Mouse (Mus musculus) kidney, postnatal 14 days (tissue): ENCODE data around the gene Tmem230.

Experiments used
- DNase-seq: peaks from one replicate; pipeline ENCODE4 v3.0.0; 2022; ENCODE audit warnings: mixed read lengths

Tmem230 gene

DNA sequence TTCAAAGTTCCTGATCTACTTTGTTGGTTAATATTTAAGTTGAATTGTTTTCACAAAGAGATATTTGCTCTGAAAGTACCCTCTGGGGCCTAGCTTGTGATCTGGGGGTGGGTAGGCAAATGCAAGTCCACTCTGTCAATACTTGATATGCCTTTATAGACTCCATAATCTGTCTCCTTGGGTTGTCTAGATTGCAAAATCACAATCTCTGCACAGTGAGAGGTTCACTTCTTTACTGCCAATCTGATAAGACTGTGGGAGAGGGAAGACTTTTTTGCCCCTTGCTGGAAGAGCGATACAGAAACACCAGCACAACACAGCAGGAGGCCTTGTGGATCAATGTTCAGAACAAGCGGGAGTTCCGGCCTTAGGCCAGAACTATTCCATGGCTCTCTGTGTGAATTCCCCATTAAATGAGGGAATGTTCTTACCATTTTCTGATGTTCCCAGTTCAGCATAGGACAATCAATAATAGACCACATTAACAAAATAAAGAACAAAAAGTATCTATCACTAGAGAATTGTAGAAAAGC lies 15.1 kb downstream of the Tmem230 start:
- DNase-seq = no peak

DNA sequence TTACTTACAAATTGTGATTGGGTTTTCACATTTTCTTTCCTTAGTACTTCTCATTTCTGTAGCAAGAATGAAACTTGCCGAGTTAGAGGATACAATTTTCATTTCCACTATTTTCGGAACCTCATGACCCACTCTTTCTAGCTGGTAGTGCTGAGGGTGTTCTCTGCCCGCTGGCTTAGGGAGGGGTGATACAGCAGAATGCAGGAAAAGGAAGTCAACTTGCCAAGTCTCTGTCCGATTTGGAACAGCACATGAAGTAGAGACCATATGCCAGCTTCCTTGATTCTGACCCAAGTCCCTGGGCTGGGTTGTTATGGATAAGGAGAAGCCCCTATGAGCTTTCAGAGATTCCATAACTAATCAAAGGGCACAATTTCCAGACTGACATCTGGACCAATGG lies 23.2 kb downstream of the Tmem230 start:
- no peak for DNase-seq

DNA sequence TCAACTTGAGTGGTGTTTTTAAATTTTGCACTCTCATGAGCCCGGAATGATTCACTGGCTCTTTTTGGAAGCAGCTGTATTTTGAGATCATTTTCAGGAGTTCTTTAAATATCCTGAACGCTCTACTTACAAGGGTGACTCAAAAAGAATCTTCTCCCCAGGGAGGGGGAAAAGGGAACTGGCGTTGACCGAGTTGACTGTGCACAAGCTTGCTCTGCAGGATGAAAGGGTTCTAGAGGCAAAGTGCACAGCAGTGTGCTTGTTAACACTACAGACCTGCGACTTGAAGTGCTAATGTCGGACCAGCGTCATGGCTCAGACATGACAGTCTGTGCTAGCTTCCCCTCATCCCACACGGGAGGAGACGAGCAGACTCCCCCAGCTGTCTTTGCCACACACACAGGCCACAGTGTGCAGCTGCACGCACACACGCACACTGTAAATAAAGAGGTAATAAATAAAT lies 26.0 kb downstream of the Tmem230 start:
- no peak for DNase-seq

DNA sequence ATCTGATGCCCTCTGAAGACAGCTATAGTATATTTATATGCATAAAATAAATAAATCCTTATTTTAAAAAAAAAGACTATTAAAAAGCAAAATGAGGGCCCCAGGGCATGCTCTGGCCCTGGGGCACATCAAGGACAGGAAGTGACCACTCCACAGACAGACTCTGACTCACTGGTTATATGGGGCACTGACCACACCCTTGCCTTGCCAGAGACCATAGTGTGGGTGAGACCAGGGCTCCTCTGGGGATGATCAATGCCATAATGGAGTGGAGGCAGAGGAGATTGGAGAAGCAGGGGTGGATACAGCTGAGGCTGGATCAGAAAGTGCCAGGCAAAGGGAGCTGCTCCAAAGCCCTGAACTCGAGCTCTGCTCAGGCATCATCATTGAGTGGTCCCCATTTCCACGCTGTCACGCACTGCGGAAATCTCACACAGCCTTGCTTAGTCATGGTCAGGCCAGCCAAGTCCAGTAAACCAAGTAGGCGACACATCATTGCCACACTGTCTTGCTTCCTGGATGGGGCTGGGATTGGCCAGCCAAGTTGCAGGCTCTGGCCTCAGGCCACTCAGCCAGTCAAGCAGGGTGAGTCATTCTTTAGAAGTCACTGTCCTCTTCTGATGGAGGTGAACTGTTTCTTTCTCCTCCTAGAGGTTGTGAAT lies 35.5 kb downstream of the Tmem230 start:
- no peak for DNase-seq

DNA sequence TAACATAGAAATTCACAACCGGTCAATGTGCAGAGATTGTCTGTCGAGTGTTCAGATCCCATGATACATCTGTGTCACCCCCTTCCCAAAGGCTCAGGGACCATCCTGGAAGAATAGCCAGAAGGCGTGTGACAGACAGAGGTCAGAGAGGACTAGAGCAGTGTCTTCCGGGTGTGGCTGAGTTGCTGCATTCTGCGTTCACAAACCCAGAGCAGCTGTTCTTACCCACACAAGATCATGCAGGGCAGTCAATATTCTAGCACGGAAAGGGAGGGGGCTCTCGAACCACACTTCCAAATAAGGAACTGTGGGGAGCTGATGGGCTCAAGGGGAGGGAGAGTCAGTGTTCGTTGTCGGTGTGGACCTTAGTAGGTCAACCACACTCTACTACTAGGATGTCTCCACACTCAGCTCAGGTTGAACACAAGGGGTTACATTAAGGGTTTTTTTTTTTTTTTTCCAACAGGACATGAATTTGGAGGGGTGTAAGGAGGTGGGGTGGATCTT lies 36.7 kb downstream of the Tmem230 start:
- no peak for DNase-seq

DNA sequence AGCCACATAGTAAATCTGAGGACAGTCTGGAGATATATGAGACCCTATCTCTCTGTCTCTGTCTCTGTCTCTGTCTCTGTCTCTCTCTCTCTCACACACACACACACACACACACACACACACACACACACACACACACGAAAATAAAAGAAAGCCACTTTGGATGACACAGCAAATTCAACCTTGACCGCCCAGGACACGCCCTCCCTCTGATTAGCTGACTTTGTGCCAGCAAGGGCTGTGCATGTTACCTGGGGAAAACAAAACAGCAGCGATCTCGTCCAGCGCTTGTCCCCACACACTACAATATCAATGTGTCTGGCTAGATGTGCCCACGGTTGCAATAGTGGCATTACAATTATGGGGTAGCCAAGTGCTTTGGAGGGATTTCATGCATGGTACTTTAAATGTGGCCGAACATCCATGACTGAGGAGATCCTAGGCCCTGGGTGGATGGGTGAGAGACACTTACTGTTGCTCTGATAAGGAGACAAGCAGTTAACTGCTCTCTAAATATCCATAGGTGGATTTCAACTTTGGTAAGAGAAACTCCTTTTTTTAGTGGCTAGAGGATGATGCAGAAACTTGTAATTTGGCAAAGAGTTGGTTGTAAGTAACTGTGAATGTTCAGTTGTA lies 39.2 kb downstream of the Tmem230 start:
- DNase-seq = peak; percentile 10

DNA sequence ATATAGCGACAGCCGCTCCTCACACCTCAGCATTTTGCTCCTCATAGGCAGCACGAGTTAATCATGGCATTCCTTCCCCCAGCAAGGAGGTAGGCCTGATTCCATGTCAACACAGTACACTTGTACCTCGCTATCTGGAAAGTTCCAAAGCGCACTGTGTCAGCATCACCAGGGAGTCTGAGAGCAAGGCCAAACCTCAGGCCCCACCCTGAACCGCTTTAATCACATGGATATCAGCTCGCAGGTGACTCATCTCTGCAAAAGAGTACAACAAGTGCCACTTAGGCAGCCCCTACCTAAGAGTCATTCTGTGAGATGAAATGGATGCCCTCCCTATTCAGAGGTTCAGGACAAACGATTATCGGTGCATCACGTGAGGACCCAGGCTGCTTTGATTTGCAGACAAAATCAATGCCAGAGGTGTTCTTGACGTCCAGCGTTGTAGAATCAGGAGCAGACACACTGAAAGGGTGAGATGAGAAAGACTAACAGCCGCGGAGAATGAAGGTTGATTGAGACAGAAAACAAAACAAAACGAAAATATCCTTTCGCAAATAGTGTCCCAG lies 41.2 kb downstream of the Tmem230 start:
- DNase-seq = no peak

DNA sequence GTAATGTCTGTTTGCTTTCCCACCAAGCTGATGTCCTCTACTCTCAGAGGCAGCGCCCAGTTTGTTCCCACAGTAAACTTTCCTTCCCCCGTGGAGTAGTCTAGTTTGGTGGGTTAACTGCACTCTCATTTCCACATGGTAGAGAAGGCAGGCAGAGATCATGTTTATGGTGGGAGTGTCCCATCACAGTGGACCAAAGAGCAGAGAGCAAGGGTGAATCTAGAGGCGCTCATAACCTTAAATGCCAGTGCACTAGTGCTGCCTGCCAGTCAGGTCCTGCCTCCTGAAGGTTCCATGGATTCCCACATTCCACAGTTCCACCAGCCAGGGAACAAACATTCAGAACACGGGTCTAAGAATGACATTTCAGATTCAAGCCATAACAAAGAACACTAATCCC lies 42.1 kb downstream of the Tmem230 start:
- no peak for DNase-seq

DNA sequence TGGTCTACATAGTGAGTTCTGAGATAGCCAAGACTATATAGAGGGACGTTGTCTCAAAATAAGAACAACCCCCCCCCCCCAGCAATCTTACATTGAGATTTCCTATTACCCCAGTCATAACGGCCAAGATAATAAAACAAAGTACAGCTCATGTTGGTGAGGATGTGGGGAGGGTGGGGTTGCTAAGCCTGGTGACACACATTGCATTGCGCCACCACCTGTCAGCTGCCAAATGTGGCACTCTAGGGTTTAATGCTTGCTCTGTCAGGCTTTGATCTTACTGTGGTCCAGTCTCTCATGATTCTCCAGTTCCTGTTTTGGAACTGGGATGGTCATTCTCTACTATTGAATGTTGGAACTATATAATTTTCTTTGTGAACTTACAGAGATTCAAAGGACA lies 43.8 kb downstream of the Tmem230 start:
- DNase-seq = no peak

DNA sequence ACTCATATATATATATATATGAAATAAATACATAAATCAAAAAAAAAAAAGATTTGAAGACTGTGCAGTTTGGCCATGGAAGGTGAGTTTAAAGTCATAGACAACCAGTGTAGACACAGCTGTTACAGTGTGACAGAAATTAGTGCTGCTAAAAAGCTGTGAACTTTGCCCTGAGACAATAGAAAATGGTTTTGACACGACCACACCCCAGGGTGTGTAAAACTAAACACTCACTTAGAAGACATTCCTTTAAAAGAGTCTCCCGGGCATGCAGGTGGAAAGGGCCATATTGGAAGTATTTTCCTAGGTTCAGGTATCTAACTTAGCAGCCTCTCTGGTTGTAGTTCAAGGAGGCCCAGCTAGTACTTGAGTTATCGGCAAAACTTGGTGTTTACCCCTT lies 44.4 kb downstream of the Tmem230 start:
- DNase-seq = no peak

DNA sequence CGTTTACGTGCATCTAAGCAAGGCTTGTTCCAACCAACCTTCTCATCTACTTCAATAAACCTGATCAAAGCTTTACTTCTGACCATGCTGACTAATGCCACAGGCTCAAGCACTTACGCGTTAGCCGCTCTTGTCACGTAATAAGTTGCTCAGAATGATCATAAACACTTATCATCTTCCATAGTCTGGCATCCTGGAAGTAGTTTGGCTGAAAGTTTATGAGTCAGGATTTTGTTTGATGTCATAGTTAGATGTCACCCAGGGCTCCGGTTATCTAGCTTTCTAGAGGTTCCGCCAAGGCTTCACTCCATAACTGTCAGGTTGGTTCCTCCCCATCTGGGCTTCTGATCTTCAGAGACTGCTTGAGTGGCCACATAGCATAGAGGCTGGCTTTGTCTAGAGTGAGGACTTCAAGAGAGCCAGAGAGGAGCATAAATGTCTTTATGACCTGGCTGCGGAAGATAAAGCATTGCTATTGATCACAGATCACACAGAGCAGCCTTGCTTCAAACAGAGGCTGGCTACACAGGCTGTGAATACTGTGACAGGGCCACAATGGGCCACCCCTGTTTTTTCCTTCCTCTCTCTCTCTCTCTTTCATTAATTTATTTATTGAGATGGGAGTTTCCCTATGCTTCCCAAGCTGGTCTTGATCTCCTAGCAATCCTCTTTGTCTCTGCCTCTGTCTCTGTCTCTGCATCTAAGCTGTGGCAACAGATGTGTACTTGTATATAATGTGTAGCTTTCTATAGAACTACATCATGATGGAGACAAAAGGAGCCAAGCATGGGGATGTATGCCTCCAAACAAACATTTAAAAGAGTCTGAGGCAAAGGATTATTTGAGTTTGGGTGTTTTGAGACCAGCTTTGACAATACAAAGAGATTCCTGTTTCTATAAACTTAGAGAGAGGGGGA lies 49.3 kb downstream of the Tmem230 start:
- DNase-seq = no peak

DNA sequence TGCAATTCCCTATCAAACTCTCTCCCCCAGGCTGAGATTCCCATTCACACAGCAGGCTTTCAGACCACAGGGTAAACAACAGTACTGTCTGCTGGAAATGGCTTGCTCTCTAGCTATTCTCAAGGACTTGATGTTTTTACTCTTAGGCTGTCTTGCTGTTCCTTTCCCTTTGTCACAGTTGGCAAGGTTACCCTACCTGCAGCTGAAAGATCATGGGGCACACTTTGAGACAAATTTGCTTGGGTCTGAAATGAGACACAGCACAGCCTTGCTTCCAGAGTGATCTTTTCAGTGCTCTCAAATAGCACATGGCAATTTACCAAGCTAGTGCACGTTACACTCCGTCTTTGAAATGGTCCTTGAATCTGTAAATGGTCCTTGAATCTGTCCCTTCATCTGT lies 52.0 kb downstream of the Tmem230 start:
- no peak for DNase-seq

DNA sequence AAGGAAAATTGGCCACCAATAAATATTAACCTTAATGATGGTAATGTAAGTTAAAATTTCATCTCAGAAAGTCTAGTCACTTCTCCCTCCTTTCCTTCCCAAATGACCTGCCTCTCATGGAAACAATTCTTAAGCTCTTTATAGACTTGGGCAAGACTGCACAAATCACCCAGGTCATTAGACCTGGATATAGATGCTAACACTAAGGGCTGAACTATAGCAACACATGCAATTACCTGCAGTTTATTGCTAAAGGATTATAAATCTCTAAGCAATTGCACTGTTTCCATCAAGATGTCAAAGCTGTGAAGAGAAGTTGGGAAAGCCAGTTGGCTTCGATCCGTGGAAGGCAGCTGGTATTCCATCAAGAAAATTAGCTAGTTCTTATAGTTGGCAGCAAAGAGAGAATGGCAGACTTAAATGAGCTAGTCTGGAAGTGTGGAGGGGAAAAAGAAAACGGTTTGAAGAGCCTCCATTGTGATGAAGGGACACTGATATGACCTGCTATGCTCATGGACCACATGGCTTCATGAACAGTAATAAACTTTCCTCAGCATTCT lies 56.9 kb downstream of the Tmem230 start:
- DNase-seq = no peak
